Mouse (Mus musculus): ENCODE results near the gene Rflnb.
"Not testable (repeated sequence)": the region's sequence is repeated elsewhere in the genome, so short reads cannot be mapped to it uniquely, and the experiment has no call there.

The Rflnb gene

DNA sequence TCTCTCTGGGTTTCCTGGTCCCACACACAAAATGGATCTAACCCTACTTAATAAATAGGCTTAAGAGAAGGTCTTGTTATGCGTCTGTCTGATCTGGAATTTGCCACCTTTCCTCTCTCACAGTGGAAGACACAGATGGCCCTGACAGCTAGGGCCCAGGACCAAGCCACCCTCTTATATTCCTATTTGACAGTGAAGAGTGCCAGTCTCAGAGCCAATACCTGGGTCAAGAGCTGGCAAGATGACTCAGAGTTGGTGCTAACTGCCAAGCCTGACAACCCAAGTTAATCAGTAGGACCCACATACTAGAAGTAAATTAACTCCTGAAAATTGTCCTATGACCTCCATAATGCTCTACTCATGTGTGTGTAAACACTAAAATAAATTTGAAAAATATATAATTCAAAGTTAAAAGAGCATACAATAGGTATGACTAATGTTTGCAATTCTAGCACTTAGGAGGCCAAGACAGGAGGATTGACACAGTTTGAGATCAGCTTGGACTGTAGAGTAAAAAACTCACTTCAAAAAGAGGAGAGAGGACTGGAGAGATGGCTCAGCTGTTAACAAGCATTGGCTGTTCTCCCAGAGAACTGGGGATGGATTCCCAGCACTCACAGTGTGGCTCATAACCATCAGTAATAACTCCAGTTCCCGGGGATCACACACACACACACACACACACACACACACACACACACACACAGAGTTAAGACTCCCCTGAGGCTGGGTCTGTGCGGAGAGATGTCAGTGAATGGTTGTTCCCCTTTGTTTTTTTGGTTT, 11.9 kb upstream of the Rflnb start:
- intact Hi-C loops (cut with DNase I): no loop called here

DNA sequence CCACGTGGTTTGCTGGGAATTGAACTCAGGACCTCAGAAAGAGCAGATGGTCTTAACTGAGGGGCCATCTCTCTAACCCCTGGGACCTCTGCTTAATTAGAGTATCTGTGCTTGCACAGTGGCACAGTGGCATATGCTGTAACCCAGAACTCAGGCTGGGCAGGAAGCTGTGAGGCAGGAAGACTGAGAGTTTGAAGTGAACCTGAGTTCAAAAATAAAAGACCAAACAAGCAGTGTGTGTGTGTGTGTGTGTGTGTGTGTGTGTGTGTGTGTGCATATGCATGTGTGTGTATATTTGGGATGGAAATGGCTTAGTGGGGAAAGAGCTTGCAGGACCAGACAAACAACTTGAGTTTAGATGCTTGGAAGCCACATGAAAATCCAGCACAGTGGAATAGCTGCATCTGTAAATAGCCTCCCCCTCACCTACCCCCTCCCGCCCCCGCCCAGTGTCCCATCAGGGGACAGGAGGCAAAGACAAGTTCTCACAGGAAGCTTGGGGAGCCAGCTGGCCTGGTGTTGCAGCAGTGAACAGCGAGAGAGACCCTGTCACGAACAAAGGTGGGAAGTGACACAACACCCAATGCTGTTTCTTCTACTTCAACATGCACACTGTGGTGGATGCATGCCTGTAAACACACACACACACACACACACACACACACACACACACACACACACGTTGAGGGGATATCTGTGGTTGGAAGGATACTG, 10.2 kb upstream of the Rflnb start:
- intact Hi-C loops (cut with DNase I): no loop called here

DNA sequence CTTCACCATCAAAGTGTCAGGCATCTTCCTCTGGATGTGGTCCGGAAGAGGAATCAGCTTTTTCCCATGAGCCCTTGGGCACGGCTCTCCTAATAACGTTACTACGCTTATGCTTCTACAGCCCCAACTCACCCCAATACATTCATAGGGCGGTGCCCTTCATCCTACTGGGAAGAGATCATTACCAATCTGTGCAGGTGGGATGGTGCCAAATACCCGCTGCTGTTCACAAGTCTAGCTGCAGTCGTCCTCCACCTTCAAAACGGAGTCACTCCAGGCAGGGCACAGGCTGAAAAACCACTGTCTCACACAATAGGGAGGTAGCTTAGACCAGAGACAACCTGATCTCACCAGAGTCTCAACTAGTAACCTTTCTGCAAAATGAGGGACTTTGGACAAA, 7.6 kb upstream of the Rflnb start:
- intact Hi-C loops (cut with DNase I): no loop called here

DNA sequence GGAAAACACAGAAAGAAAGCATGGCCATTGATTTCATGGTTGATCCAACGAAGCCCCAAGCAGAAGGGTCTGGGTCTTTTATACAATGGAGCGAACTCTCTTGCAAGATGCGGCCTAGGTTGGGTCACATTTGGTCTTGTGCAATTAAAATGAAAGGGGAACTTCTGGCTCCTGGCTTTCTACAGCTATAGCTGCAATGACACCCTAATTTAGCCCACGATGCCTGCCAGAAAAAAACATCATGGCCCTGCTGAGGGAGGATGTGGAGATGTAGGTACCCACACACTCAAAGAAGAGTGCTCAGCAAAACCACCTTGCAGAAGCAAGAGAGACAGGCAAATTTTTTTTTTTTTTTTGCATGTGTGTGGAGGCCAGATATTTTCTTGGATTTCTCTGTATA, 6.3 kb upstream of the Rflnb start:
- intact Hi-C loops (cut with DNase I): no loop called here

DNA sequence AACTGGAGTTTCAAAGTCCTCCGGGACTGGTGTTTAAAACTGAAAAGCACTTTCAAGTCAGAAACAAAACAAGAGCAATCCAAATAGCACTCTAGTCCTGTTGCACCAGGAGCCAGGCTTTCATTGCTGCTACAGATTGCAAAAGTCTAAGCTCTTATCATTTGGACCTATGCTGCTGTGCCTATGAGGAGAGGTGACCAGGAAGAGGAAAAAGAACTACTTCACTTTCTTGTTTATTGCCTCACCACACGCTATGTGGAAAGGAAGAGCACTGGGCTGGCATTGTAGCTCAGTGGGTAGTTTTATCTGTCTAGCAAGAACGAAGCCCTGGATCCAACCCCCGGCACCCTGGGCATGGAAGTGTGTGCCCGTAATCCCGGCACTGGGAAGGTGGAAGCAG, 5.8 kb upstream of the Rflnb start:
- intact Hi-C loops (cut with DNase I): no loop called here

DNA sequence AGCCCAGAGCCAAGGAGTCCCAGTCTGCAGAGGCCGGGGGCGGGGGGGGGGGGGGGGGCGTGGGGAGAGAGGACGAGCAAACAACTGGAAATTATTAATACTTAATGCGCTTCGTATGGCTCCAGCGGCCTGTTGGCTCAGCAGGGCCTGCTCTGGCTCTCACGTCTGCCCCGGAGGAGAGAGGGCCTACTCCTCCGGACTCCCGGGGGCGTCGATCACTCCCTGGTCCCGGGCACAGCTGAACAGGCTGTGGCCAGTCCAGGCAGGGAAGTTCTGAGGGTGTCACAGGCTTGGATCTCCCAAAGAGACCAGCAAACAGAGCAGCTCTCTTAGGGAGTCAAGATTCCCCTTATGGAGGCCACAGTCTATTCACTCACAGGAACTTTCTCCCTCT, 487 bp upstream of the Rflnb start:
- intact Hi-C loops (cut with DNase I): loop anchor here (5.0 kb wide), 1 partner anchor 49 kb away; no protein-coding TSS in a partner anchor

DNA sequence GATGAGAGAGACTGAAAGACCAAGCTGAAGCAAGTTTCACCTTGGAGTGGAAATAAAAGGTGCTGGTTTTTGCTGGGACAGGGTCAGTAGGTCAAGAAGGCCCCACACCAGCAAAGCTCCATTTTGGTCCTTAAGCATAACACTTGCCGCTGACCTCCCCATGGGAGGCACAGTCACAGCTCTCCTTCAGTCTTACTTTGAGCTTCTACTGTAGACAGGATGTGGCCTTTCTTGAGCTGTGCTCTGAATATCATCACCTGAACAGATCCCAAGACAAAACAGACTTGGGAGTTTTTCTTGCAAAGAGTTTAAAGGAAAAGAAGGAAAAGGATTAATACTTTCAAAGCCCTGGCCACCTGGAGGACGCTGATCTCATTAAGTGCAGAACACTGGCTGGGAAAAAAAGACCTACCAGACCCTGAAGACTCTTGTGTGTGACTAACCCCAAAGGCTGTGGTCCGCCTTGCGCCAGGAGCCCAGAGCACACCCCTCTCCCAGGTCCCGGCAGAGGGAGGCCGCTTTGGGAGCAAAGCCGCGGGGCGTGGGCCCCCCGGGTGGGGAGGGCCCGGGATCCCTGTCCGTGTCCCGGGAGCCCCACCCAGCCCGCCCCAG, 949 bp downstream of the Rflnb start:
- intact Hi-C loops (cut with DNase I): loop anchor here (5.0 kb wide), 1 partner anchor 51 kb away; no protein-coding TSS in a partner anchor

DNA sequence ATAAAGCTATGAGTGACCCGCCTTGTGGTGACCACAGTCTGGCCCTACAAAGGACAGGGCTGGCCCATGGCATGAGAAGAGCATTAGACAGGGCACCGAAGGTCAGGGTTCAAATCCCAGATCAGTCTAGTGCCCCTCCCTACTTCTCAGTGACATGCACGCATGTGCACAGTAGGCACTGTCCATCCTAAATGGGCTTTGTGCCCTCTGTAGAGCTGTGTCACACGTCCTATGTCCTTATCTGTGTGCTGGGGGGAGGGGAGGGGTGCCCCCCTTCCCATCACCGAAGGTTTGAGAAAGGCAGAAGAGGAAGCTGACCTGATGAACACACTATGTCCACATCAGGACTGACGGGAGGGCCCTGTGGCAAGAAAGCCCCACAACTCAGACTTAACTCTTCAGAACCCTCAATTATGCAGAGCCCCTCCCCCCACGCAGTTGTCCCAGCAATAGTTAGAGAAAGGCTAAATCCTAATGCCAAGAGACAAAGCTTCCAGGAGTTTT, 2.5 kb downstream of the Rflnb start:
- intact Hi-C loops (cut with DNase I): loop anchor here (5.0 kb wide), 1 partner anchor 52 kb away; no protein-coding TSS in a partner anchor

DNA sequence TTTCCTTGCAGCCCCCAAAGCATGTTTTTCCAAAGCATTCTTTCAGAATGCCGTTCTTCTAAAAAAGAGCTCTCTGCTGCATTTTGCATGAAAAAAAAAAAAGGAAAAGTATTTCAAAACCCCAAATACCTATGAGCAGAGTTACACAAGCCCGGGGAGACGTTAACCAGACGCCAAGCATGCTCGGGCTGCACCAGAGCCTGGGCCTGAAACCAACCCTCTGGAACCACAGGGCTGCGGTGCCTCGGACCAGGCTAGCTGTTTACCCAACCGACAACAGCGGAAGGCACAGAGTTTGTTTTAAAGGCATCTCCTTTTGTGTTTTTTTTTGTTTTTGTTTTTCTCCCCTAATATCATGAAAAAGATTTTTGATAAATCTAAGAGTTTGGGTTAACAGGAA, 6.7 kb downstream of the Rflnb start:
- intact Hi-C loops (cut with DNase I): no loop called here

DNA sequence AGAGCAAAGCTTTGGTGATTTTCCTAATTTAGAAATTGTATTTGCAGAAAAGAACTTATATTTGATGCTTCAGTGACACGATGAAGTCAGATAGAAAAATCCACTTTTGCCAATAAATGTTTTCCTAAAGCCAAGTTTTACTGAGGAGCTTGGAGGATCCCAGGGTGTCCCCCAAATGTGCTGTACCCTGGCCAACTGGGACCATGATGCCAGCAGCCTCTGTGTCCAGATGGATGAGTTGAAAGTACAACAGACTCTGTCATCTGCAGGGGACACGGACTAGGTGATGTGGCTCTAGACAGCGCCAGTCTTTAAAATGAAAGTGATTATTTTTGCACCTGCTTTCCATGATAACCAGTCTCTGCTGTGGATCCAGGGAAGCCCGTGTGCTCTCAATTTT, 7.7 kb downstream of the Rflnb start:
- intact Hi-C loops (cut with DNase I): no loop called here

DNA sequence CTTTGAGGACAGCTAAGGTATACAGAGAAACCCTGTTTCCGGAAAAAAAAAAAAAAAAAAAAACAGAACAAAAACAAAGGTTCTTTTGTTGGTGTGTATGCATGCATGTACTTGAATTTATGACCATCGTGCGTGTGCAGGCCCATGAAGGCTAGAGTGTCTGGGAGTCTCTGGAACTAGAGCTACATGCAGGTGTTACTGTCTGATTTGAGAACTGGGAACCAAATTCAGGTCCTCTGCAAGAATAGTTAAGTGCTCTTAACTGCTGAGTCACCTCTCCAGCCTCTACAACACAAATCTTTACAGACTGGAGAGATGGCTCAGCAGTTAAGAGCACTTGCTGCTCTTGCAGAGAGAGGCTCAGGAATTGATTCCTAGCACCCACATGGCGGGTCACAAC, 11.8 kb downstream of the Rflnb start:
- intact Hi-C loops (cut with DNase I): no loop called here

DNA sequence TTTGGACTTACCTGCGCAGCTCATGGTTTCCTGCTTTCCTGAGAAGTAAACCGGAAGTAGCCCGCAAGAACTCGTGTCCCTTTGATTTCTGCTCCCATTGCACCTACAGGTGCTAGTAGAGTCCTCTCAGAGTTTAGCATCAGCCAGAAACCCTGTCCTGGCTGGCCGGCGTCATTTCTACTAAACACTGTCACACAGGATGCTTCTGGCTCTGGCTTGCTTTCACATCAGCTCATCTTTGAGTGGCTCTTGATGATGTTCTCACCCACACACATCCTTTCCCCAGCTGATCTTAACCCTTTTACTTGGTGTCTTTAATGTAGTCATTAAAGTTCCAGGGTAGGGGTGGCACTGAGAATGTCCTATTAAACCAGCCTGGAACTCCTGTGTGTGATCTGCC, 12.3 kb downstream of the Rflnb start:
- intact Hi-C loops (cut with DNase I): no loop called here

DNA sequence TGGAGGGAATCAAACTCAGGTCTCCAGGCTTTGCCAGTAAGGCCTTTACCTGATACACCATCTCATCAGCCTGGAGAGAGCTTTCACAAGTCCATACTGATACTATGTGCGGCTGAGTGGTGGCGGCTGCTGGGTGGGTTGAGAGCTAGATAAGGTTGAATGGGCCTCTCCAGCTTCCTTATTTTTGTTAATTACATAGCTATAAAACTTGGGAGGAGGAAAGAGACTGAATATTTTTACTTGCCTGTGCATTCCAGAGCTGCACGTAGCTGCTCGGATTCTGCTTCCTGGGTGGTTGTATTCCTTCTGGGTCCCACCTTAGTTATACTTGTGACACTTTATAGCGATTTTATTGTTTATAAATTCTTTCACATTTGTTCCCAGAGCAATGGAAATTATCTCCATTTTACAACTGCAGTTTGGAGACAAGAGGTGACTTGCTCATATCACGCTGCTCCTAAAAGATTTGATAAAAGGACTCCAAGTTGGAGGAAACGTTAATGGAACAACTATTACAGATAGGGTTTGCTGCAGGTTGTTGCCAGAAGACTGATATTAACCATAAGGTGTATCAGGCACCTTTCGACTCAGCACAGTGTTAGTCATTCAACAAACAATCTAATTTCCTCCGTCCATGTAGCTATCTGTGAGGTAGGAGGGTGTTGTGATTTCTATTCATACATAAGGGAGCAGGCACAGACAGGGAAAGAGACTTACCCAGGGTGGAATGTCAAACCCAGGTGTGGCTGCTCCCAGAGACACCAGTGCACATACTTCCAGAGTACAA, 16.6 kb downstream of the Rflnb start:
- intact Hi-C loops (cut with DNase I): no loop called here

DNA sequence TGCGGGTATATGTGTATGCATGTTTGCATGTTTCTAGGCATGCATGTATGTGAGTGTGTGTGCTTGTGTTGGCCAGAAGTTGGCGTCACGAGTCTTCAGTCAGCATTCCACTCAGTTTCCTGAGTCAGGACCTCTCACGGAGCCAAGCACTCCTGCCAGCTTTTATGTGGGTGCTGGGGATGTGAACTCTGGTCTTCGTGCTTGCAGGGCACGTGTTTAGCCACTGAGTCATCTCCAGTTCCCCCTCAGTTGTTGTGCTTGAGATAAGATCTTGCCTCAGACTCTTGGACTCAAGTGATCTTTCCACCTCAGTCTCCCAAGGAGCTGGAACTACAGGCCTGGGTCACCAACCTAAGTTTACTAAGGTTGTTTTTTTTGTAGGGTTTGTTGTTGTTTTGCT, 18.5 kb downstream of the Rflnb start:
- intact Hi-C loops (cut with DNase I): no loop called here

DNA sequence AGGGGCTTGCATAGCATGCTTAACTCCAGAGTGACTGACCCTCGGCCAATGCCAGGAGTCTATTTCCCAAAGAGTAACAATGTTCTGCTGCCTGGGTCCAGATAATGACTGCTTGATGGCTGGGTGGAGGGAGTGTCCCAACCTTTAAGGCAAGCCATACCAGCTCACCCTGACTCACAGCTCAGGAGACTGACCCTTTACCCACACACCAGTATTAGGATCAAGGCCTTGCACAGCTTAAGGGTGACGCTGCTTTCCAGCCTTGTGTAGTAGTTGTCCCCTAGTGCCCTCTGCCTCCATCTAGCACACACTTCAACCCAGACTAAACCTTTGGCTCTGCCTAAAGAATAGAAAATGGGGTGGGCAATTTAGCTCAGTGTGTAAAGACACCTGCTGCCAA, 19.4 kb downstream of the Rflnb start:
- intact Hi-C loops (cut with DNase I): no loop called here

DNA sequence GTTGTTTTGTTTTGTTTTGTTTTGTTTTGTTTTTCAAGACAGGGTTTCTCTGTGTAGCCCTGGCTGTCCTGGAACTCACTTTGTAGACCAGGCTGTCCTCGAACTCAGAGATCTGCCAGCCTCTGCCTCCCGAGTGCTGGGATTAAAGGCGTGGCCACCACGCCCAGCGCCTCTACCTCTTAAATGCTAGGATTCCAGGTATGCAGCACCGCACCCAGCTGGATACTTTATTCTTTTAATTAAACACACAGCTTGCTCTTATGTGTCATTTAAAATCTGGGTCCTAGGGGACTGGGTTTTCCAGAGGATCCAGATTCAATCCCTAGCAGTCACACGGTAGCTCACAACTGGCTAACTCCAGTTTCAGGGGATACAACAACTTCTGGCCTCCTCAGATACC, 23.3 kb downstream of the Rflnb start:
- intact Hi-C loops (cut with DNase I): not testable (repeated sequence)

DNA sequence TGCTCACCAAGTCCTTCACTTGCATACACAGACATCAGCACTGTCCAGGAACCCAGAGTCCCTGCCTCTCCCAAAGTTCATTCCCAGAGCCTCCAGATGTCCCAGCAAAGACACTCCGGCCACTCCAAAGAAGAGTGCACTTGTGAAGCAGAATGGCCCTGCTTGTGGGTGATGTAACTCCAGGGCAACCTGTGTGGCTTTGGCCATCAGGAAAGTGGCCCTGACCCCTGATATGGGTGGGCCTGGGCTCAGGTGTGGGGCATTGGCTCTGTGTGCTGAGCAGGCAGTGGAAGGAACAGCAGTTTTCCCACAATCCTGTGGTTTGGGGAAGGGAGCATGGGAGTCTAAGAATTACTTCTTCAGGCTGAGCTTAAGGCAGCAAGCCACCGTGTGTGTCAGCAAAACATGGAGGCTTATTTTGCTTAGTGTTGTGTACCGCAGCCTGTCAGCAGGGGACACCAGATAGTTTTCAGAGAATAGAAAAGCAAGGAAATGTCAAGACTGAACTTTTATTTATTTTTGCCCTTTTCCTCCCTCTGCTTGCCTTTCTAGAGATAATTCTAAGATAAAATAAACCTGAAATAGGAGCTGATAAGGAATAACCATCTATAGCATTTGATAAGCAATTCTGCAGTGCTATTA, 26.2 kb downstream of the Rflnb start:
- intact Hi-C loops (cut with DNase I): no loop called here

DNA sequence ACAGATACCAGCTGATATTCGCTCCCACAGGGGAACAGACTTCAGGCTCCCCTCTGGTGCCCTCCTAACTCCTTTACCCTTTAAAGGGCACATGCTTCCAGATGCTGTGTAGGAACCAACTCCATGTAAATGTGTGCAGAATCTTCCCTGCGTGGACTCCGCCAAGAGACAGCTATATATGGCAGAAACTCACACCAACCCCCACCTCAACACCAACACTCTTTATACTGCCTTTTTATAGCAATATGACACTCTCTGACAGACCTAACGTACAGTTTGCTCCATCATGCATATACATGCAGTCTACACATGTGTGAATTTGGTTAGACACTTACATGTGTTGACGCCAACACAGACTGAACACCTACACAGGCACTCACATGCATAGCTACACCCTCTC, 26.9 kb downstream of the Rflnb start:
- intact Hi-C loops (cut with DNase I): no loop called here

DNA sequence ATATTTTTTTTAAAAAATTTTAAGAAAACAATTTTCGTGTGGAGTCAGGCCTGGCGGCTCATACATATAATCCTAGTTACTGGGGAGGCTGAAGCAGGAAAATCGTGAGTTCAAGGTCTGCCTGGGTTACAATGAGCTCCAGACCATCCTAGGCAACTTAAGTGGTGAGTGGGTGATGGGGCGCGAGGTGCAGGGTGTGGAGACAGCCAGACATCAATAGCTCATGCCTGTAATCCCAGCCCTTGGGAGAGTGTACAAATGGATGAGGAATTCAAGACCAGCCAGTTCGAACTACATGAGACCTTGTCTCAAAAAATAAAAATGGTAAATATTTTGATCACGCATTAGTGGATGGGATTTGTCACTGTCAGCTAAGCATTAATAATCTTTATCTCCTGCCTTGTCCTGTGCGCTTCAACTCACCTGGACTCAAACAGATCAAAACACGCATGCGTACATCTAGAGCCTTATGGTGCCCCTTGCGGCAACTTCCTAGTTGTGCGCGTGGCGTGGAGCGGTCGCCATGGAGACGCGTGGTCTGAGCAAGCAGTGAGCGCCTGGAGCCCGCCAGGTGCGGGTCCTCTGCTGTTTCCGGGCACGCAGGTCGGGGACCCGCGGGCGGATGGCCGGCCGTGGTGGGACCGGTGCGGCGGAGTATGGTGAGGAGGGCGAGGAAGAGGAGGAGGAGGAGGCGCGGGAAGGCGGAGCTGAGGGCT, 28.0 kb downstream of the Rflnb start, which contains the start of gene 1700016K19Rik:
Gene 1700016K19Rik (plus strand): TSS at position 473 of the 716 bp plus-strand sequence.
- intact Hi-C loops (cut with DNase I): no loop called here

DNA sequence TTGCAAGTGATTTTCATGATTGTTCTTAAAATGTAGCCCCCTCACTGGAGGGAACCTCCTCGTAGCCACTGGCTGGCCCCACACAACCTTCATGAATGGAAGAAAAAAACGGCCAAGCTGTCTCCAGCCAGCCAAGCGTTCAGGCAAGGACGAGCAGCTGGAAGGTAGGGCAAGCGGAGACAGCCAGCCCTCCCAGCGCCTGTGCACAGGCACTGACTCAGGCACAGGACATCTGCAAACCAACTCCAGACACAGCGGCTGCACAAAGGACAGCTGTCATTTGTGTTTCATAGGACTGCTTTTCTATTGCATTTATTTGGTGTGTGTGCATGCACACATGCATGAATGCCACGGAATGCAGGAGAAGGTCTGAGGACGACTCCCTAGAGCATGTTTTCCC, 33.2 kb downstream of the Rflnb start:
- intact Hi-C loops (cut with DNase I): no loop called here
